Comparison of ENCODE assay signal across 12 mouse cellular contexts in the genomic region with DNA sequence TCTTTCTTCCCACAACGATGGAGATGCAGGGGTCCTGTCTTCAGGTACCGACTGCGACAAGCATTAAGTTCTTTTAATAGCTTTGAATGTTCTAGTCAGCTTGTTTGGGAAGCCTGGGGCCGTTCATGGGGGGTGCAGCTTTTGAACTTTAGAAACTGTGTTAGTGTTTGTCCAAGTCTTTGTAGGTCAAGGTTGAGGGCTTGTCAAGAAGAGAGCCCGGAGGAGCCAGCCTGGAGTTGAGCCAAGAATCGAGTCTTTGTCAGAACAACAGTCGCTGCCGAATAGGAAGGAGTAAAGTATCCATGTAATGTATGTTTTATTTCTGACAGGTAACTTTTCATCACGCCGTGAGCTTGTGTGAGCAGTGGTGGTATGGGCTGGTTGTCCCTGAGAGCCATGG.
A peak's percentile ranks its signal among the peaks of the same experiment; 100 is the strongest.
DNase-seq lines count a peak whose midpoint lies in the region; ATAC-seq lines count a peak whose summit lies in the region.
"Had no signal": no experiment of that assay in that cellular context is flagged by ENCODE, and none has a peak within 500 bp of the region (broad histone marks: within the 10 kb centered on the region; RNA-seq: fewer than 3 reads in every experiment).

No protein-coding gene starts in this region.

- H3K27ac ChIP-seq in kidney, embryonic 15.5 days: no peak overlapping the region
- H3K27ac ChIP-seq: layer of hippocampus, adult 2 months; liver, embryonic 15.5 days had no signal

- H3K27me3 ChIP-seq in kidney, embryonic 15.5 days: no peaks in the 10 kb centered on the region
- H3K27me3 ChIP-seq: liver, embryonic 15.5 days had no signal

- H3K4me3 ChIP-seq in kidney, embryonic 15.5 days (replicated peaks): no peak overlapping the region
- H3K4me3 ChIP-seq: layer of hippocampus, adult 2 months; liver, embryonic 15.5 days had no signal

- no peaks in the 10 kb centered on the region for H3K36me3 ChIP-seq in kidney, embryonic 15.5 days
- H3K36me3 ChIP-seq: liver, embryonic 15.5 days had no signal

- no peak for ATAC-seq in kidney, embryonic 15.5 days (replicated peaks; ENCODE audit: low FRiP score)
- no peak for ATAC-seq in megakaryocyte-erythroid progenitor cell, adult 5-6 weeks (replicated peaks; ENCODE audit: low FRiP score, low TSS enrichment, poor library complexity, severe bottlenecking)

- 47% methylated on average over 10 of the region's 10 CpGs for WGBS in kidney, embryonic 15.5 days

- no peak overlapping the region for H3K4me2 ChIP-seq in kidney, embryonic 15.5 days
- H3K4me2 ChIP-seq: liver, embryonic 15.5 days had no signal

- no peaks in the 10 kb centered on the region for H3K9me3 ChIP-seq in kidney, embryonic 15.5 days (replicated peaks)
- H3K9me3 ChIP-seq: liver, embryonic 15.5 days had no signal

- H3K4me1 ChIP-seq in kidney, embryonic 15.5 days: peaks cover 16% of the 10 kb centered on the region; the same call in 1 of the 2 replicates

- H3K9ac ChIP-seq in kidney, embryonic 15.5 days: no peak overlapping the region
- H3K9ac ChIP-seq: liver, embryonic 15.5 days had no signal

- peak; percentile 12 for DNase-seq in cerebellum, adult 11-12 months
- DNase-seq in cerebellum, adult 11 months: no peak
- DNase-seq in kidney, postnatal 4 days: peak; percentile 25 to 30
- peak; percentile 67 for DNase-seq in adrenal gland, adult 8-10 months
- peak; percentile 21 to 43 for DNase-seq in cerebellum, postnatal 14 days
- DNase-seq in gastrocnemius, adult 8-10 months (ENCODE audit: low spot score in 2 of 2): no peak
- DNase-seq: spleen, adult 18-20 months; thymus, adult 18-20 months had no signal

Comparison
In these comparisons a context has a peak if more than half of its experiments do, and no peak if none do; other contexts are left out.
1. DNase-seq: peak in cerebellum, adult 11-12 months (single experiment), kidney, postnatal 4 days (2 of 2), adrenal gland, adult 8-10 months (single experiment) and cerebellum, postnatal 14 days (2 of 2); none in cerebellum, adult 11 months (single experiment) and gastrocnemius, adult 8-10 months (0 of 2).